Comparison of ENCODE assay signal across 20 mouse cellular contexts in genomic region chr8:57451896-57452295, GRCm38 (mm10). TPM values are rescaled to one million over a fixed set of nuclear protein-coding genes. Genes with fewer than 3 reads are reported as not detected.
"Had no signal": no experiment of that assay in that cellular context is flagged by ENCODE, and none has a peak within 500 bp of the region (broad histone marks: within the 10 kb centered on the region; RNA-seq: fewer than 3 reads in every experiment).

No protein-coding gene starts in this region.

- H3K36me3 ChIP-seq: lung, embryonic 15.5 days; midbrain, embryonic 12.5 days; neural tube, embryonic 12.5 days; stomach, embryonic 15.5 days had no signal

- H3K4me1 ChIP-seq: midbrain, embryonic 12.5 days; neural tube, embryonic 12.5 days; stomach, embryonic 15.5 days had no signal

- DNase-seq: liver, postnatal 0 days; lung, adult 2 months; lung, postnatal 14 days; lung, postnatal 36 days; midbrain, embryonic 14.5 days; right cerebral cortex, postnatal 14 days; thymus, adult 2 months; thymus, postnatal 25 days; thymus, postnatal 4 days had no signal

- H3K27ac ChIP-seq: lung, embryonic 15.5 days; macrophage; midbrain, embryonic 12.5 days; neural tube, embryonic 12.5 days; stomach, embryonic 15.5 days; stomach, postnatal 0 days had no signal

- H3K27me3 ChIP-seq: lung, embryonic 15.5 days; megakaryocyte, embryonic 14.5 days; midbrain, embryonic 12.5 days; neural tube, embryonic 12.5 days; stomach, embryonic 15.5 days had no signal

- H3K4me2 ChIP-seq: lung, embryonic 15.5 days; midbrain, embryonic 12.5 days; neural tube, embryonic 12.5 days; stomach, embryonic 15.5 days had no signal

- H3K9ac ChIP-seq: liver, postnatal 0 days; lung, embryonic 15.5 days; midbrain, embryonic 12.5 days; neural tube, embryonic 12.5 days; stomach, embryonic 15.5 days had no signal

- ATAC-seq: liver, postnatal 0 days; lung, postnatal 0 days; midbrain, embryonic 16.5 days had no signal

- H3K9me3 ChIP-seq: lung, embryonic 15.5 days; midbrain, embryonic 12.5 days; neural tube, embryonic 12.5 days; stomach, embryonic 15.5 days had no signal

- H3K4me3 ChIP-seq: lung, embryonic 15.5 days; megakaryocyte, embryonic 14.5 days; midbrain, embryonic 12.5 days; neural tube, embryonic 12.5 days; stomach, embryonic 15.5 days had no signal

RNA-seq across cellular contexts. Expression of gene Scrg1, which starts 3.8 kb away (rescaled TPM):
- total RNA-seq: monocyte, adult 5-6 weeks had no signal
- polyA plus RNA-seq: macrophage; midbrain, embryonic 12.5 days; testis, adult 2 months had no signal
